Mouse (Mus musculus): ENCODE measurements around the gene Rpl22l1. TPM values are rescaled to one million over a fixed set of nuclear protein-coding genes. Genes with fewer than 3 reads are reported as not detected.

Rpl22l1 gene
- total and polyA plus RNA-seq, 2 experiments from 2014 or later, result 171 to 376 TPM

DNA sequence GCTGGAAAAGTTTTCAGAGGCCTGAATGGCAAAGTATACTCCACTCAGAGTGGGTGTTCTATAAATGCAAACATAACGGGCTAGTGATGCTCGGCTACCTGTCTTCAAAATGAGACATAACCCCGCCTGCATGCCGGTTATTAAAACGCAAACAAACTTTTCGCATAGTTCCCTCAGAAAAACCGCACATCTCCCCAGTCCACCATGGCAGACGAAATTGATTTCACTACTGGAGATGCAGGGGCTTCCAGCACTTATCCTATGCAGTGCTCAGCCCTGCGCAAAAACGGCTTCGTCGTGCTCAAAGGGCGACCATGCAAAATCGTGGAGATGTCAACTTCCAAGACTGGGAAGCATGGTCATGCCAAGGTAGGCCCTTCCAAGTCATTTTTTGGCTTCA lies 23.4 kb upstream of the Rpl22l1 start:
- 21% methylated on average over 14 of the region's 14 CpGs for WGBS
- no peak for DNase-seq (ENCODE audit: low spot score)
- no peaks in the 10 kb centered on the region for H3K4me1 ChIP-seq (ENCODE audit: insufficient read depth, low read length)
- peak overlapping the region; percentile 82 for H3K4me2 ChIP-seq (ENCODE audit: low read depth, low read length, poor library complexity, severe bottlenecking)
- no peak overlapping the region for H3K27ac ChIP-seq (ENCODE audit: low read depth, low read length)
- no peaks in the 10 kb centered on the region for H3K9me3 ChIP-seq (ENCODE audit: low read length)
- peak overlapping the region; percentile 60 for H3K4me3 ChIP-seq (ENCODE audit: low read depth, low read length)
- no peaks in the 10 kb centered on the region for H3K27me3 ChIP-seq (ENCODE audit: insufficient read depth, low read length)
- no peak for ATAC-seq (ENCODE audit: low FRiP score)
- no peak for TF ChIP-seq CTCF (IDR thresholded peaks at IDR 0.05)
- peak overlapping the region; percentile 46 for H3K9ac ChIP-seq (replicated peaks; ENCODE audit: low read length, poor library complexity, severe bottlenecking)
- H3K36me3 ChIP-seq (ENCODE audit: insufficient read depth, low read length), result no peaks in the 10 kb centered on the region

DNA sequence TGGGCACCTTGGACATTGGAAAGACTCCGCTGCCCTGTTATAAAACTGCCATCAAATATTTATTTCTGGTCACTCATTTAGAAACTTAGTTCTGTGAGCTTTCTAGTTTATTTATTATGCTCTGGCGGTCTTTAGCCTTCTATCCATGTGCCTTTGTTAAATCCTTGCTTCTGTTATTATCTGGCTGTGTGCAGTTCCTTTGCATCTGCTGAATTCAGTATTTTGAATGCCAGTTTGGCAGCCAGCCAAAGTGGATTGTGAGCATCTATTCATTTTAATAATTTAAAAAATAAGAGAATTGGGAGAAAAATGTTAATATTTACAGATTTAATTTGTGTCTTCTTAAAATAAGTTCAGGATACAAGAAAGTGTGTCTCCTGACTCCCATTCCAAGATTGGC lies 21.1 kb upstream of the Rpl22l1 start:
- Histone ChIP-seq H3K27ac (ENCODE audit: low read depth, low read length) (no peak overlapping the region), H3K27me3 (ENCODE audit: insufficient read depth, low read length) (no peaks in the 10 kb centered on the region), H3K4me3 (ENCODE audit: low read depth, low read length) (no peak overlapping the region), H3K36me3 (ENCODE audit: insufficient read depth, low read length) (no peaks in the 10 kb centered on the region), H3K4me2 (ENCODE audit: low read depth, low read length, poor library complexity, severe bottlenecking) (no peak overlapping the region), H3K9ac (replicated peaks; ENCODE audit: low read length, poor library complexity, severe bottlenecking) (no peak overlapping the region), H3K9me3 (ENCODE audit: low read length) (no peaks in the 10 kb centered on the region), H3K4me1 (ENCODE audit: insufficient read depth, low read length) (no peaks in the 10 kb centered on the region)
- TF ChIP-seq CTCF (IDR thresholded peaks at IDR 0.05), result no peak
- DNase-seq (ENCODE audit: low spot score), result no peak
- ATAC-seq (ENCODE audit: low FRiP score), result no peak
- 68% methylated on average over 2 of the region's 2 CpGs for WGBS

GRCm38 (mm10) chr3:28794835-28795234 lies 10.4 kb upstream of the Rpl22l1 start:
- H3K4me2 ChIP-seq (ENCODE audit: low read depth, low read length, poor library complexity, severe bottlenecking), result no peak overlapping the region
- no peaks in the 10 kb centered on the region for H3K27me3 ChIP-seq (ENCODE audit: insufficient read depth, low read length)
- H3K36me3 ChIP-seq (ENCODE audit: insufficient read depth, low read length), result no peaks in the 10 kb centered on the region
- H3K4me1 ChIP-seq (ENCODE audit: insufficient read depth, low read length), result no peaks in the 10 kb centered on the region
- H3K27ac ChIP-seq (ENCODE audit: low read depth, low read length), result no peak overlapping the region
- TF ChIP-seq CTCF (IDR thresholded peaks at IDR 0.05), result no peak
- no peaks in the 10 kb centered on the region for H3K9me3 ChIP-seq (ENCODE audit: low read length)
- H3K4me3 ChIP-seq (ENCODE audit: low read depth, low read length), result no peak overlapping the region
- no peak for ATAC-seq (ENCODE audit: low FRiP score)
- no peak for DNase-seq (ENCODE audit: low spot score)
- H3K9ac ChIP-seq (replicated peaks; ENCODE audit: low read length, poor library complexity, severe bottlenecking), result no peak overlapping the region
- 91% methylated on average over 7 of the region's 7 CpGs for WGBS

DNA sequence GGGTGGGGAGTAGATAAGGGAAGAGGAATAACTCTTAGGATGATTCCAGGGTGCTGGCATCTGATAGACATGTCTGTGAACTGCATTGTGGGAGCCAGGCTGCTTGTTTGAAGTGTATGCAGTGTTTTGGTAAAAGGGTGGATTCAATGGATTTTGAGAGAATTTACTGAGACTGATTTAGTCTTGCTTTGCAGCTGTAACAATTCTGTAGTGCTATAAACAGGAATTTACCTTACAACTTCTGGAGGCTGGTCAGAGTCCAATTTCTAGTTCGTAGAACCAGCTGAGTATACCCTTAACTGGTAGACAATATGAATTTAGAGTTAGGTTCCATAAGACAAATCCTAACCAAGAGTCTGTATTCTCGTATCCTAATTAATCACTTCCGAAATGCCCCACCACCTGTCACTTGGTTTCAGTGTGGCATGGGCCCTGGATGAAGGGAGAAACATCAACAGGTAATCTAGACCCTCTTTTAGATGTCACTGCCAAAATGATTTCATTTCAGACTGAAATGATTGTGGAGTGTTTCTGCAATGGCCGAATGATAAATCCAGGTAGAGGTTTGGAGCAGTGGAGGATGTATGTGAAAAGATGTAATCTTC lies 2.9 kb downstream of the Rpl22l1 start:
- Histone ChIP-seq H3K4me3 (ENCODE audit: low read depth, low read length) (no peak overlapping the region), H3K27ac (ENCODE audit: low read depth, low read length) (no peak overlapping the region), H3K9ac (replicated peaks; ENCODE audit: low read length, poor library complexity, severe bottlenecking) (no peak overlapping the region), H3K27me3 (ENCODE audit: insufficient read depth, low read length) (no peaks in the 10 kb centered on the region), H3K9me3 (ENCODE audit: low read length) (no peaks in the 10 kb centered on the region), H3K4me2 (ENCODE audit: low read depth, low read length, poor library complexity, severe bottlenecking) (no peak overlapping the region), H3K4me1 (ENCODE audit: insufficient read depth, low read length) (no peaks in the 10 kb centered on the region), H3K36me3 (ENCODE audit: insufficient read depth, low read length) (no peaks in the 10 kb centered on the region; the same call in 1 of the 2 replicates)
- ATAC-seq (ENCODE audit: low FRiP score), result no peak
- TF ChIP-seq CTCF (IDR thresholded peaks at IDR 0.05), result no peak
- DNase-seq (ENCODE audit: low spot score), result no peak
- WGBS, result 93% methylated on average over 4 of the region's 4 CpGs

- H3K4me2 ChIP-seq (ENCODE audit: low read depth, low read length, poor library complexity, severe bottlenecking), result no peak overlapping the region
- no peaks in the 10 kb centered on the region for H3K27me3 ChIP-seq (ENCODE audit: insufficient read depth, low read length)
- ATAC-seq (ENCODE audit: low FRiP score) (no peak), DNase-seq (ENCODE audit: low spot score) (no peak)
- no peak overlapping the region for H3K4me3 ChIP-seq (ENCODE audit: low read depth, low read length)
- H3K36me3 ChIP-seq (ENCODE audit: insufficient read depth, low read length), result no peaks in the 10 kb centered on the region; the same call in 1 of the 2 replicates
- H3K9ac ChIP-seq (replicated peaks; ENCODE audit: low read length, poor library complexity, severe bottlenecking), result no peak overlapping the region
- H3K4me1 ChIP-seq (ENCODE audit: insufficient read depth, low read length), result no peaks in the 10 kb centered on the region
- no peak for TF ChIP-seq CTCF (IDR thresholded peaks at IDR 0.05)
- no peak overlapping the region for H3K27ac ChIP-seq (ENCODE audit: low read depth, low read length)
- 78% methylated on average over 4 of the region's 4 CpGs for WGBS
- no peaks in the 10 kb centered on the region for H3K9me3 ChIP-seq (ENCODE audit: low read length)
Observed at GRCm38 (mm10) chr3:28811441-28811840, 6.2 kb downstream of the Rpl22l1 start.

DNA sequence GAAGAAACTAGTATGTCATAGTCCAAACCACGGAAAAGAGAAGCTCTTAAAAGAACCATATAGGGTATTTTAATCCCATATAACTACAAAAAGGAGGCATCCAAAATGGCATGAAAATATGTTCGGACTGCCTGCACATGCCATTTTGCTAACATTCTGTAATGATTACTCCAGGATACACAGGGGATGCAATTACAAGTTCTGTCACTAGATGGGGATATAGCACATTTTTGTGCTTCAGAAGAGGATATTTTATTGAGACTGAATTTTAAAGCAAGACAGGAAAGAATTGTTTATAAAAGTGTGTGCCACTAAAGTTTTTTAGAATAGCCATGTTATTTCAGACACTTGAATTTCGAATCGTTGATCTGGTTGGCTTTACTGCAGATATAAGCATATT lies 9.1 kb downstream of the Rpl22l1 start:
- Histone ChIP-seq H3K4me1 (ENCODE audit: insufficient read depth, low read length) (no peaks in the 10 kb centered on the region), H3K27ac (ENCODE audit: low read depth, low read length) (no peak overlapping the region), H3K9me3 (ENCODE audit: low read length) (no peaks in the 10 kb centered on the region), H3K27me3 (ENCODE audit: insufficient read depth, low read length) (no peaks in the 10 kb centered on the region), H3K9ac (replicated peaks; ENCODE audit: low read length, poor library complexity, severe bottlenecking) (no peak overlapping the region), H3K36me3 (ENCODE audit: insufficient read depth, low read length) (no peaks in the 10 kb centered on the region), H3K4me2 (ENCODE audit: low read depth, low read length, poor library complexity, severe bottlenecking) (no peak overlapping the region), H3K4me3 (ENCODE audit: low read depth, low read length) (no peak overlapping the region)
- DNase-seq (ENCODE audit: low spot score) (peak; percentile 86), ATAC-seq (ENCODE audit: low FRiP score) (no peak)
- TF ChIP-seq CTCF (IDR thresholded peaks at IDR 0.05), result peak; percentile 86
- WGBS, result 7% methylated on average over 4 of the region's 4 CpGs
